Mouse (Mus musculus) kidney, postnatal 0 days (tissue): ENCODE data around the gene Asic2. TPM values are rescaled to one million over a fixed set of nuclear protein-coding genes. Genes with fewer than 3 reads are reported as not detected.

Experiments
- ATAC-seq: fragments of 200-750 bp; cut with Nextera tagmentation; replicated peaks from 2 replicates; pipeline ENCODE4 v1.8.0; 2017; ENCODE audit warnings: low read depth, moderate number of reproducible peaks, moderate TSS enrichment, moderate library complexity; ENCODE audit not compliant: low FRiP score
- DNase-seq: peaks from one replicate; pipeline ENCODE4 v3.0.0-alpha.2; 2016; ENCODE audit warnings: low spot score
- H3K27ac ChIP-seq: fragments of 300-500 bp; sonication (generic); 2 replicates; pipeline ENCODE4 v1.5.1; 2014; ENCODE audit warnings: mild to moderate bottlenecking
- H3K27me3 ChIP-seq: fragments of 300-500 bp; sonication (generic); 2 replicates; pipeline ENCODE4 v1.6.1; 2014; ENCODE audit warnings: low read length, mixed read lengths; ENCODE audit not compliant: insufficient read depth
- H3K36me3 ChIP-seq: fragments of 300-500 bp; sonication (generic); 2 replicates; pipeline ENCODE4 v1.6.1; 2014; ENCODE audit warnings: low read length, mixed read lengths; ENCODE audit not compliant: insufficient read depth
- H3K4me1 ChIP-seq: fragments of 300-500 bp; sonication (generic); replicated peaks from 2 replicates; pipeline ENCODE4 v1.6.1; 2014; ENCODE audit warnings: antibody characterized with exemption, low read length, mixed read lengths; ENCODE audit not compliant: insufficient read depth
- H3K4me2 ChIP-seq: fragments of 300-500 bp; sonication (generic); 2 replicates; pipeline ENCODE4 v1.6.1; 2014; ENCODE audit warnings: mild to moderate bottlenecking, low read length, moderate library complexity, mixed read lengths
- H3K4me3 ChIP-seq: fragments of 300-500 bp; sonication (generic); replicated peaks from 2 replicates; pipeline ENCODE4 v1.5.1; 2014; ENCODE audit warnings: low read depth, low read length
- H3K9ac ChIP-seq: fragments of 300-500 bp; sonication (generic); 2 replicates; pipeline ENCODE4 v1.6.1; 2014; ENCODE audit warnings: low read depth, low read length
- H3K9me3 ChIP-seq: fragments of 300-500 bp; sonication (generic); replicated peaks from 2 replicates; pipeline ENCODE4 v1.6.1; 2016; ENCODE audit warnings: low read length, inconsistent platforms, mixed read lengths
- CTCF ChIP-seq: IDR thresholded peaks from 2 replicates; pipeline ENCODE4 v1.5.1; 2016; ENCODE audit warnings: antibody characterized with exemption, low read depth, mild to moderate bottlenecking, moderate library complexity
- WGBS: fragments of 180-500 bp; shearing (Covaris S2); extraction: QIAGEN DNeasy Blood & Tissue Kit; methylation state at CpG from one replicate; pipeline ENCODE4 v1.1.7; 2014; 5-methylcytosine and 5-hydroxymethylcytosine counted together
- polyA plus RNA-seq: library from polyadenylated mRNA; unstranded; fragments of >200 nt; fragmentation: Nextera tagmentation; extraction: Ambion mirVana; gene quantifications from 2 replicates; pipeline ENCODE4 v1.2.1, GENCODE M21; 2015

The Asic2 gene
- polyA plus RNA-seq, 1 experiment from 2014 or later = 2.6 TPM

GRCm38 (mm10) chr11:81909397-81909894, 58.8 kb downstream of the Asic2 start:
- TF ChIP-seq CTCF = no peak
- Histone ChIP-seq H3K4me1 (no peaks in the 10 kb centered on the region), H3K36me3 (no peaks in the 10 kb centered on the region), H3K27me3 (no peaks in the 10 kb centered on the region), H3K27ac (no peak overlapping the region), H3K4me2 (no peak overlapping the region), H3K9me3 (no peaks in the 10 kb centered on the region), H3K4me3 (no peak overlapping the region), H3K9ac (no peak overlapping the region)
- DNase-seq = no peak
- no peak for ATAC-seq
- 41% methylated on average over 5 of the region's 5 CpGs for WGBS

GRCm38 (mm10) chr11:81908760-81909159, 59.5 kb downstream of the Asic2 start:
- Histone ChIP-seq H3K4me3 (no peak overlapping the region), H3K4me2 (no peak overlapping the region), H3K4me1 (no peaks in the 10 kb centered on the region), H3K9ac (no peak overlapping the region), H3K9me3 (no peaks in the 10 kb centered on the region), H3K36me3 (no peaks in the 10 kb centered on the region), H3K27me3 (no peaks in the 10 kb centered on the region), H3K27ac (no peak overlapping the region)
- ATAC-seq = no peak
- WGBS = 86% methylated on average over 1 of the region's 1 CpGs
- no peak for TF ChIP-seq CTCF
- no peak for DNase-seq

- DNase-seq (no peak), ATAC-seq (no peak)
- no peak overlapping the region for H3K4me2 ChIP-seq
- H3K27me3 ChIP-seq = no peaks in the 10 kb centered on the region
- no peaks in the 10 kb centered on the region for H3K4me1 ChIP-seq
- TF ChIP-seq CTCF = no peak
- no peaks in the 10 kb centered on the region for H3K36me3 ChIP-seq
- H3K4me3 ChIP-seq = no peak overlapping the region
- no peak overlapping the region for H3K27ac ChIP-seq
- no peaks in the 10 kb centered on the region for H3K9me3 ChIP-seq
- no peak overlapping the region for H3K9ac ChIP-seq
Observed at GRCm38 (mm10) chr11:81902318-81902717, 65.9 kb downstream of the Asic2 start.

GRCm38 (mm10) chr11:81897547-81898354, 70.5 kb downstream of the Asic2 start:
- 8% methylated on average over 8 of the region's 8 CpGs for WGBS
- H3K9me3 ChIP-seq = no peaks in the 10 kb centered on the region
- H3K27ac ChIP-seq = no peak overlapping the region
- no peaks in the 10 kb centered on the region for H3K36me3 ChIP-seq
- DNase-seq = no peak
- H3K4me1 ChIP-seq = no peaks in the 10 kb centered on the region
- no peak for ATAC-seq
- H3K27me3 ChIP-seq = no peaks in the 10 kb centered on the region
- no peak for TF ChIP-seq CTCF
- H3K4me3 ChIP-seq = no peak overlapping the region
- H3K9ac ChIP-seq = no peak overlapping the region
- H3K4me2 ChIP-seq = no peak overlapping the region

- H3K4me2 ChIP-seq = no peak overlapping the region
- H3K36me3 ChIP-seq = no peaks in the 10 kb centered on the region
- no peaks in the 10 kb centered on the region for H3K9me3 ChIP-seq
- H3K4me1 ChIP-seq = no peaks in the 10 kb centered on the region
- DNase-seq (no peak), ATAC-seq (no peak)
- no peak overlapping the region for H3K27ac ChIP-seq
- 81% methylated on average over 6 of the region's 6 CpGs for WGBS
- no peak overlapping the region for H3K9ac ChIP-seq
- H3K27me3 ChIP-seq = no peaks in the 10 kb centered on the region
- no peak for TF ChIP-seq CTCF
- H3K4me3 ChIP-seq = no peak overlapping the region
Observed at GRCm38 (mm10) chr11:81896511-81896910, 71.7 kb downstream of the Asic2 start.

GRCm38 (mm10) chr11:81871506-81872213, 96.6 kb downstream of the Asic2 start:
- Histone ChIP-seq H3K4me1 (no peaks in the 10 kb centered on the region), H3K4me3 (no peak overlapping the region), H3K9ac (no peak overlapping the region), H3K27ac (no peak overlapping the region), H3K27me3 (no peaks in the 10 kb centered on the region), H3K4me2 (no peak overlapping the region), H3K36me3 (no peaks in the 10 kb centered on the region), H3K9me3 (no peaks in the 10 kb centered on the region)
- ATAC-seq = no peak
- WGBS = 54% methylated on average over 9 of the region's 9 CpGs
- TF ChIP-seq CTCF = no peak
- no peak for DNase-seq
